Mouse (Mus musculus) liver, embryonic 13.5 days (tissue): ENCODE data around the gene Zfp3. TPM values are rescaled to one million over a fixed set of nuclear protein-coding genes. Genes with fewer than 3 reads are reported as not detected.

Experiments used
- microRNA-seq: library from miRNA; unstranded; fragments of <30 nt; microRNA quantifications from one replicate; pipeline ENCODE4, GENCODE M21; 2016
- polyA plus RNA-seq: library from polyadenylated mRNA; unstranded; fragments of >200 nt; fragmentation: Nextera tagmentation; extraction: Ambion mirVana; gene quantifications from 2 replicates; pipeline ENCODE4 v1.2.1, GENCODE M21; 2015

Zfp3 gene
- polyA plus RNA-seq, 1 experiment from 2014 or later = 1.2 TPM

Small RNAs within 50 kb of the gene (microRNA-seq; reads per million reads assigned to microRNA genes)
- gene Gm22760 = not detected

Other genes with a start within 250 kb of the Zfp3 start
- 0.23 and 0.46 TPM in 2 replicates for gene Vmo1, start 249.6 kb upstream of the Zfp3 start, polyA plus RNA-seq
- gene Gltpd2, start 245.0 kb upstream of the Zfp3 start, polyA plus RNA-seq = 19.6 and 20.0 TPM in 2 replicates
- gene Psmb6, start 238.8 kb upstream of the Zfp3 start, polyA plus RNA-seq = 372 and 419 TPM in 2 replicates
- not detected in 2 replicates for gene Gm40193, start 231.3 kb upstream of the Zfp3 start, polyA plus RNA-seq
- 1.3 and 1.5 TPM in 2 replicates for gene Pld2, start 224.1 kb upstream of the Zfp3 start, polyA plus RNA-seq
- gene Mink1, start 201.3 kb upstream of the Zfp3 start, polyA plus RNA-seq = 3.5 and 5.2 TPM in 2 replicates
- not detected in 2 replicates for gene 4930544D05Rik, start 148.4 kb upstream of the Zfp3 start, polyA plus RNA-seq
- gene Chrne, start 145.0 kb upstream of the Zfp3 start, polyA plus RNA-seq = not detected in 2 replicates
- 2.8 and 4.7 TPM in 2 replicates for gene Gp1ba, start 125.1 kb upstream of the Zfp3 start, polyA plus RNA-seq
- 74.2 and 81.0 TPM in 2 replicates for gene Rnf167, start 117.0 kb upstream of the Zfp3 start, polyA plus RNA-seq
- gene Slc25a11, start 116.7 kb upstream of the Zfp3 start, polyA plus RNA-seq = 72.8 and 73.8 TPM in 2 replicates
- 1,347 and 1,531 TPM in 2 replicates for gene Pfn1, start 109.6 kb upstream of the Zfp3 start, polyA plus RNA-seq
- gene Eno3, start 107.0 kb upstream of the Zfp3 start, polyA plus RNA-seq = 5.5 and 6.7 TPM in 2 replicates
- 69.2 and 72.4 TPM in 2 replicates for gene Spag7, start 94.8 kb upstream of the Zfp3 start, polyA plus RNA-seq
- 2.8 and 3.6 TPM in 2 replicates for gene Camta2, start 76.1 kb upstream of the Zfp3 start, polyA plus RNA-seq
- gene Inca1, start 64.1 kb upstream of the Zfp3 start, polyA plus RNA-seq = 1.2 and 1.3 TPM in 2 replicates
- gene Kif1c, start 63.7 kb upstream of the Zfp3 start, polyA plus RNA-seq = 0.58 and 0.73 TPM in 2 replicates
- gene Scimp, start 48.4 kb downstream of the Zfp3 start, polyA plus RNA-seq = 0.18 and 0.41 TPM in 2 replicates
- gene Rabep1, start 80.6 kb downstream of the Zfp3 start, polyA plus RNA-seq = 17.6 and 18.6 TPM in 2 replicates
- gene Nup88, start 205.8 kb downstream of the Zfp3 start, polyA plus RNA-seq = 67.4 and 78.9 TPM in 2 replicates
- gene Rpain, start 206.0 kb downstream of the Zfp3 start, polyA plus RNA-seq = 95.3 and 97.0 TPM in 2 replicates
- gene C1qbp, start 218.8 kb downstream of the Zfp3 start, polyA plus RNA-seq = 321 and 342 TPM in 2 replicates
- 7.5 and 10.2 TPM in 2 replicates for gene Dhx33, start 240.2 kb downstream of the Zfp3 start, polyA plus RNA-seq